Mouse (Mus musculus) urinary bladder, adult 18-20 months (tissue): ENCODE results near the gene Lrrc27.

Experiments
- DNase-seq, 2 experiments: peaks; one replicate each; pipeline ENCODE4 v3.0.0; 2022; ENCODE audit warnings: low spot score in 2 of 2, mixed read lengths in 2 of 2

The Lrrc27 gene

GRCm38 (mm10) chr7:139214160-139214559 is 1.4 kb downstream of the Lrrc27 start:
- no peak for DNase-seq

- DNase-seq: no peak
Observed at GRCm38 (mm10) chr7:139214596-139215340, 2.0 kb downstream of the Lrrc27 start.

- DNase-seq: no peak
Observed at GRCm38 (mm10) chr7:139215516-139215915, 2.7 kb downstream of the Lrrc27 start.

GRCm38 (mm10) chr7:139215946-139216345 is 3.2 kb downstream of the Lrrc27 start:
- DNase-seq: no peak

GRCm38 (mm10) chr7:139216464-139216863 is 3.7 kb downstream of the Lrrc27 start:
- no peak for DNase-seq

- no peak for DNase-seq
Observed at GRCm38 (mm10) chr7:139217046-139217445, 4.3 kb downstream of the Lrrc27 start.

- no peak for DNase-seq
Observed at GRCm38 (mm10) chr7:139218641-139219415, 6.0 kb downstream of the Lrrc27 start.

- no peak for DNase-seq
Observed at GRCm38 (mm10) chr7:139219486-139219885, 6.7 kb downstream of the Lrrc27 start.

GRCm38 (mm10) chr7:139220303-139220702 is 7.5 kb downstream of the Lrrc27 start:
- peak in 1 of 2 experiments; percentile 22 for DNase-seq

- DNase-seq: no peak
Observed at GRCm38 (mm10) chr7:139221072-139221471, 8.3 kb downstream of the Lrrc27 start.

GRCm38 (mm10) chr7:139221856-139222255 is 9.1 kb downstream of the Lrrc27 start:
- DNase-seq: no peak

GRCm38 (mm10) chr7:139222341-139222740 is 9.6 kb downstream of the Lrrc27 start:
- no peak for DNase-seq

- no peak for DNase-seq
Observed at GRCm38 (mm10) chr7:139224070-139224469, 11.3 kb downstream of the Lrrc27 start.

GRCm38 (mm10) chr7:139224725-139225124 is 11.9 kb downstream of the Lrrc27 start:
- DNase-seq: no peak

- no peak for DNase-seq
Observed at GRCm38 (mm10) chr7:139226416-139226815, 13.6 kb downstream of the Lrrc27 start.

GRCm38 (mm10) chr7:139228447-139229171 is 15.8 kb downstream of the Lrrc27 start:
- no peak for DNase-seq

- DNase-seq: no peak
Observed at GRCm38 (mm10) chr7:139229837-139230236, 17.0 kb downstream of the Lrrc27 start.

GRCm38 (mm10) chr7:139230241-139230640 is 17.5 kb downstream of the Lrrc27 start:
- no peak for DNase-seq

- DNase-seq: peak; percentile 80 to 88
Observed at GRCm38 (mm10) chr7:139233714-139234113, 20.9 kb downstream of the Lrrc27 start.

GRCm38 (mm10) chr7:139234426-139235188 is 21.8 kb downstream of the Lrrc27 start:
- peak in 1 of 2 experiments; percentile 42 for DNase-seq

- no peak for DNase-seq
Observed at GRCm38 (mm10) chr7:139235651-139236358, 23.0 kb downstream of the Lrrc27 start.
